Mouse (Mus musculus) left cerebral cortex, postnatal 36 days (tissue): Measurements from ENCODE around the gene Cmtm7. TPM values are rescaled to one million over a fixed set of nuclear protein-coding genes. Genes with fewer than 3 reads are reported as not detected.

Experiments used
- DNase-seq, 2 experiments: peaks; one replicate each; pipeline ENCODE4 v3.0.0; 2021 to 2022; ENCODE audit warnings: low spot score in 2 of 2, mixed read lengths in 1 of 2
- intact Hi-C: fragments of 180-260 bp; cut with DNase I; formaldehyde crosslinking; loops from one replicate; pipeline ENCODE4 v1.15.1; 2025
- total RNA-seq, 2 experiments: library from RNA; stranded (reverse); gene quantifications; 2 replicates each; pipeline ENCODE4 v1.2.3; 2021

Gene Cmtm7
- total RNA-seq: 1 to 10 TPM; 3.8 to 4.0 TPM

DNA sequence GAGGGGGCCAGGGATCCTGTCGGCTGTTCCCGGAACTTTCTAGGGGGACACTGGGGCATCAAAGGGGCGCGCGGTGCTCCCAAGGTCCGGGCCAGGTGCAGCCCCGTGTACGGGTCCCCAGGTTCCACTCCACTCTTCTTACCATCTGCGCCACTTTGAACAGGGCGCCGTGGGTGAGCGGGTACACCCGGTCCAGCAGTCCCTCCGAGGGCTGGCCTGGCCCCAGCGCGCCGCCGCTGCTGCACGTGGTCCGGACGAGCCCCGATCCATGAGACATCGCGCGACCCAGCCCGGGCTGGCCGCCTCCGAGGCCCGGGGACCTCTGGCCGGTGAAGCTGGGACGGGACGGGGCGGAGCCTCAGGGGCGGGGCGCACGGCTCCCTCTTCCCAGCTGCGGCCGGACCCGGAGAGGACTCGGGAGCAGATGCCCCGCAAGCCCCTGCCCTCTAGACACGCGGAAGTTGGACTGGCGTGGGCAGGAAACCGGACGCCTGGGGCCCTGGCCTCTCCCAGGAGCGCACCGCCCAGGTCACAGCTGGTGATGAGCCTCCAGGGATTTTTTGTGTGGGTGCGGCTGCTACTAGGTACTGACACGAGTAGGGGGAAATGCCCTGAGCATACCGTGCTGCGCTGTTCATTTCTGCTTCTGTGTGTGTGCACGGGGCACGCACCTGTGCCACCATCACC is at the start of gene Cmtm7:
Gene Cmtm7 (minus strand): TSS at position 331 of the 687 bp plus-strand sequence.
- intact Hi-C loops: no loop called here
- DNase-seq: peak in 1 of 2 experiments; percentile 31

DNA sequence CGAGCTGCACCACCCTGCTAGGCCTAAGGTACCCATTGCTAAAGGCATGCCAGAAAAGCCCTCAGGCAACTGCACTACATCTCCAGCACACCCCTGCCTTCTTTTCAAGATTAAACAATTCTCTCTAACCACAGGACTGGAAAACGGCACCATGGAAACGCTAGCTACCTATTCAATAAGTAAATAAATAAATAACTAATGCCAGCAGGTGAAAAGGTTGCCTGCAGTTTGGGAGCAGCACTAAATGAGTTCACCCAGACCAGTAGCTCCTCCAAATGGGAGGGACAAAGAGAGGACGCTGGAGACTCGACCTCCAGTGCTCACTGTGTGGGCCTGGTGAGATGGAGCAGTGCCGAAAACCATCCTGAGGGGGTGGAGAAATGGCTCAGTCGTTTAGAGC is 48.7 kb upstream of the Cmtm7 start:
- no peak for DNase-seq
- intact Hi-C loops: no loop called here

DNA sequence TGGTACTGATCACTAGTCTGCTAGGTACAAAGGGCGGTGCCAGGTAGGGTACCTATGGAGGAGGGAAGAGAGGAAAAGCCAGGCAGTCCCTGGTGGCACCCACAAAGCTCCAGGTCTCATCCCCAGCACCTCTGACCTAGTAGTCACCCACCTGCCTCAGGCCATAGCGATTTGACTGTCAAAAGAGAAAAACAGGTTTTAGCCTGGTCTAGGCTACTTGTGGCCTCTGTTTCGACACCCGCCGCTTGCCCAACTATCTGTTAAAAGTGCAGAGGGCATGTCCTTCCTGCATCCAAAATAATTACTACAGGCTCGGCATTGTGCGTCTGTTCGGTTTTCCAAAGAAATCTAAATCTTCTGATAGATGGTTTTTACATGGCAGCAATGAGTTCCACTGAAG is 48.0 kb upstream of the Cmtm7 start:
- intact Hi-C loops: no loop called here
- no peak for DNase-seq

DNA sequence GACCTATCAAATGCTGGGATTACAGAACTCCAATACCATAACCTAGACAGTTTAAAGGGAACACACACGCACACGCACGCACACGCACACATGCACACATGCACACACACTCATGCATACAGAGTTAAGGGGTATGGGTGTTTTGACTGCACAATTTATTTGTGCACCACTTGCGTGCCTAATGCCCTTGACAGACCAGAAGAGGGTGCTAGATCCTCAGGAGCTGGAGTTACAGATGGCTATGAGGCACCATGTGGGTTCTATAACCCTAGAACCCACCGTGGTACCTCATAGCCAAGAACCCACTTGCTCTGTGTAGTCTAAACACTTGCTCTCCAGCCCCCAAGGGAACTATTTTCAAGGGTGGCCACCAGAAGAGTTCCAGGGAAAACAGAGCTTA is 46.7 kb upstream of the Cmtm7 start:
- DNase-seq: no peak
- intact Hi-C loops: no loop called here

DNA sequence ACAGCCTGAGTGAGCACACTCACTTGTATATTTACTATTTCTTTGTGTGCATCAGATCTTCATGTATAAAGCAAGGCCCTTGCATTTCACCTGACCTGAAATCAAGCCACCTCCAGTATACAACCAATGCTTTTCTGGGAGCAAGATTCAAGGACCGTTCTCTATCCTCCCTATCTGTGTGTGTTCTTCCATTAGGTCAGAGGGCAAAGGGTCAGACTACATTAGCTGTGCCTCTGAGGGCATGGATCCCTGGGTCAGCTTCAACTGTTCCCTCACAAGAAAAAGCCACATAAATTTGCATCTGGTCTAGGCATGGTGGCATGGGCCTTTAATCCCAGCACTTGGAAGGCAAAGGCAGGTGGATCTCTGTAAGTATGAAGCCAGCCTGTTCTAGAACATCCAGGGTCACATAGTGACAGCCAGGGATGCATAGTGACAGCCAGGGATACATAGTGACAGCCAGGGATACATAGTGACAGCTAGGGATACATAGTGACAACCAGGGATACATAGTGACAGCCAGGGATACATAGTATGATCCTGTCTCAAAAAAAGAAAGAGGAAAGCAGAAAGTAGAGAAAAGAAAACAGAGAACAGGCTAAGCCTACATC is 45.7 kb upstream of the Cmtm7 start:
- intact Hi-C loops: no loop called here
- no peak for DNase-seq

DNA sequence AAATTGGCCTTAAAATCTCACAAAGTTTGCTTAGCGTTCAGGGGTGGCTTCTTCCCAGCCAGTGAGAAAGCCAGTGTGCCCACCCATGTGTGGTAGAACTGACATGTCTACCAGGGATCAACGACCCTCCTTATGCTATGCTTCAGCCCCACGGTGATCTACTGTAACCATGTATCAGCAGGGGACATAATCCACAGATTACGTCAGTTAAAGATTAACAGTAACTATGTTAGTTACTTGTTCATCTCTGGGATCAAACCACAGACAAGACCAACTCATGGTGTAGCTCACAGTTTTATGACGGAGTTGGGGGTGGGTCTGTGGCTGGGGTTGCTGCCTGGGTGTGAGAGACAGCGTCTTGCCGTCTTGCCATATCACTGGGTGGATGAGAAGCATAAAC is 42.5 kb upstream of the Cmtm7 start:
- intact Hi-C loops: no loop called here
- DNase-seq: no peak

DNA sequence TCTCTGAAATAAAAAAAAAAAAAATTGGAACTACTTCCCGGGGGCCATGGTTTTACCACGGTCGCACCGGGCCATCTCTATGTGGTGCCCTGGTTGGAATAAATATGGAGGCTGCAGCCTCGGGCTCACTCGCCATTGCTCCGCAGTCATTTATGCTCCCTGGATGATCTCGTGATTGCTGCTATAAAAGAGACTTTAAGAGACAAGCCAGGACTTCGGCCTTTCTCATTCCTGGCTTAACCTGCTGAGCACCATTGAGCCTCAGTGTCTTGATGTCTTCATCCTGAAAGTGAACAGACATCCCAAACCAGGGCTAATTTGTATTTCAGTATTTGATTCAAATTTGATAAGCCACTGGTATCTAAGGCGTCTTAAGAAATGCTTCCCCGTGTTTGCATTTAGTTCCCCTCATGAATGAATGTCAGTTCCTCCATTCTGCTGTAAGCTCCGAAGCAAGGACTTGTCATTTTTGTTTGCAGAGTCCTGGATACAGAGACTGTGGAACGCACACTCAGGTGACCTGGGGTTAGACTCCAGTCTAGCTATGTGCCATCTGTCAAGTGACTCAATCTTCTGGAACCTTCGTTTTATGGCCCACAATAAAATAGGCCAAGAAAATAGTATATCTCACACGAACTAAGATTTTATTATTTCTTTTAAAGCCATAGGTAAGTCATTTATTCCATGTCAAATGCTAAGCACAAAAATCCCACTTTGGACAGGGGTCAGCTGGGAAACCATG is 40.1 kb upstream of the Cmtm7 start:
- DNase-seq: no peak
- intact Hi-C loops: no loop called here

DNA sequence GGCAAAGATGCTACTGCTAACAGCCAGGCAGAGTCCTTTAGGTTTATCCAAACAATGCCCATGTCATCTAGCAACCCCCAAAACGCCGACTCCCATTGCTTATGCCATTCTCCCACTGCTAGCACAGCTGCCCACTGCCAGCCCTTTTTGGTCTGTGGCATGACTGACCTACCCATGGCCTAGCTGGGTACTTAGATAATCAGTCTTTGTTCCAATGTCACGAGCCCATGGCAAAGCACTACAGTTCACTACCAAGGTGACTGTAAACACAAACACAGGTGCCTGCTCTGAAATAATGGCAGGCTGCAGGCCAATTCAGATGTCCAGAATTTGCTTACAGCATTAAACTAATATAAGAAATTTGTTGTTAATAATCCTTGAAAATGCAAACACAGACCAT is 37.3 kb upstream of the Cmtm7 start:
- no peak for DNase-seq
- intact Hi-C loops: no loop called here

DNA sequence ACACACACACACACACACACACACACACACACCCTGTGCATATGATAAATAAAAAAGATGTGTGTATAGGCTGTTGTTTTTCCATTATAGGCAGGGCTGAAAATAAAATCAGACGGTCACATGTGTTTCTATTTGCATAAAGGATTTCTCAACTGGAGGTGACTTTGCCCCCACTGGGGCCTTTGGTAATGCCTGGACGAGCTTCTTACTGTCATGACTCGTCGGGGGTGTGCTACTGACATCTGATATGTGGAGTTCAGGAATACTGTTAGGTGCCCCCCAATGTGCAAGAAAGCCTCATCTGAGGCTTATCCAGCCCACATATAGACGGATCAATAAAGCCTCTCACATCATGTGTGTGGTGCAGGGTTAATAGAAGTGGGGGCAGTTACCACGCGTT is 35.4 kb upstream of the Cmtm7 start:
- no peak for DNase-seq
- intact Hi-C loops: no loop called here

DNA sequence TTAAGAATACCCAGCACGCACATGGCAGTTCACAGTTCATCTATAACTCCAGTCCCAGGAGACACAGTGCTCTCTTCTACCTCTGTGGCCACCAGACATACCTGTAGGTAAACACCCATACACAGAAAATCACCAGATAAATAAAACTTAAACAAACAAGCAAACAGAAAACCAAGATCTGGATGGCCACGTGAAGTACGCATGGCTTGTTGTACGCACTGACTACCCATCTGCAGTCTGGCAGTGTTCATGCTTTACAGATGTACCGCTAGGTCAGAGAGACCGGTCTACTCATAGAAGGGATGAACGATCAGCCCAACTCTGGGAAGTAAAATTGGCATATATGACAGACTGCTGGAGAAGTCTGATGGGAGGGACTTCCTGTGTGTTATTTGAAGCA is 34.5 kb upstream of the Cmtm7 start:
- DNase-seq: no peak
- intact Hi-C loops: no loop called here

DNA sequence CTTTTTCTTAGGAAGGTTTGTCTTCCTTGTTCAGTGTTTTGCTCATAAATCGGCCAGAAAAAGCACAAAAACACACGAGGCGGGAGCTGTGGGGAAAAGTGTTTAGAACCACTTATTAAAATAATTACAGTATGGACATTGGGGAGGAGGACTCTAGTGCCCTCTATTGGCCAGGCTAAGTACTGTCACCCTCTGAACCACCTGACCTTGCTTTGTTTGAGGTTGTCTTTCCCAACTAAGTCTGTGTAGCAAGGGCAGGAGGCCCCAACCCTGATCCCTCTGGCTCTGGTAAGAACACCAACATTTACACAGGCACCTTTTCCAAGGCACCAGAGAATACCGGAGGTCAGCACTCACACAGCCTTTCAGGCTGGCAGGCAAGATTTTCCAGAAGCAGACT is 33.7 kb upstream of the Cmtm7 start:
- intact Hi-C loops: no loop called here
- no peak for DNase-seq

DNA sequence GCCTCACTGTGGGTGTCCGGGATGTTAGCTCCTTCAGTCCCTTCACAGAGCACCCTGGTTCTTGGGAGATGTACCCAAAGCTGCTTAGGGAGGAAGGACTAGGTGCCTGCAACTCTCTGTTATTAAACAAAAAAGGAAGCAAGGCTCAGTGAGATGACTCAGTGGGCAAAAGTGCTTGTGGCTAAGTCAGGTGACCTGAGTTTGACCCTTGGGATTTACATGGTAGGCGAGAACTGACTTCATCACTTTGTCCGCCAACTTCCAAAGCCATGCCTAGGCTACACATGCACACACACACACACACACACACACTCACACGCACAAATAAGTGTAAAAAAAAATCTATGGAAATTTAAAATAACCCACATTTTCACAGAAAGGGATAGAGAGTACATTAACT is 30.3 kb upstream of the Cmtm7 start:
- no peak for DNase-seq
- intact Hi-C loops: no loop called here

DNA sequence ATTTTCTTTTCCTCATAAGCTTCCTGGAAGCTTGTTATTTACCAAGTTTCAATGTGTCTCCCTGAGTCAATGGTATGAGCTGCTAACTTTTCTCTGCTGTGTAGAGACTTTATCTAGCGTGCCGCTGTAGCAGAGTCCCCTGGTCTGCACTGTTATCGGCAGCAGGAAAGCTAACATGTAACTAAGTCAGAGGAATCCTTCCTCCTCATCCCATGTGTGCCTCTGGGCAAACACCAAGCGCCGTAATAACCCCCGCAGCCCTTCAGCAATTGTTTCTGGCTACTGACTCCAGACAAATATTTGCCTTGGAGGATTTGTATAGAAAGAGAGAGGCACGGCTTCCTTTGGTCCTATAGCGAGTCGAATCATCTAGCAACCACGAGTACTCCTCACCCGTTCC is 29.2 kb upstream of the Cmtm7 start:
- DNase-seq: no peak
- intact Hi-C loops: no loop called here

DNA sequence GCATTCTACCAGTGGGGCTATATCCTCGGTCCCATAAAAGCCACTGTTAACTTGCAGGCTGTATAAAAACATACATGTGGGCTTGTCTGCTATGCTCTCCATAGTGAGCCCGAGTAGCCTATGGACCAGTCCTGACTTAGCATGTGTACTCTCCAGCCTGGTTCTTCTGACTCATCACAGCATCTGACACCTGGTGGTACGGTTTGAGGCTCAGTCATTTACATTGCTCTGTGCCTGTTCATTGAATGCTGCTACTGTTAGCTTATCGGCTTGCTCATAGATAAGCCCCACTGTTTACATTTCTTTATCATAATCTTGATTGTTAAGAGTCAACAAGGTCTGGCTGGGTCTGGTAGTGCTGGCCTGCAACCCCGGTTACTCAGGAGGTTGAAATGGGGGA is 27.0 kb upstream of the Cmtm7 start:
- intact Hi-C loops: loop anchor here (5.0 kb wide), 1 partner anchor 49 kb away; no protein-coding TSS in a partner anchor
- DNase-seq: no peak

DNA sequence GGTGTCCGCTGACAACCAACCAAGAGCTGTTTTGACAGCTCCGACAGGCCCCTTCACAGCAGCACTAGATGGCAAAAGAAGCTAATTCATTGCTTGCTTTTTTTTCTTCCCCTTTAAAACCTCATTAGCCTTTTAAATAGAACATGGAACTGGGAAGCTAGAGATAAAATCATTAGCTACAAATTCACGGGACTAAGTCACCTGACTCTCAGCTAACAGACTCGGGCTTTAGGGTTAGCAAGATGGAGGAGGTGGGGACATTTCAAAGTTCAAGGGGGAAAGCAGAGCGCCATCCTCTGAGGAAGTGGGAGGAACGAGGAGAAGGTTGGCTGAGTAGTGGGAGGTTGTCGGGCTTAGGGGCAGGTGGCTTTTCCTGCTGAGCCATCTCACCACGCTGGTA is 25.6 kb upstream of the Cmtm7 start:
- DNase-seq: no peak
- intact Hi-C loops: loop anchor here (5.0 kb wide), 1 partner anchor 50 kb away; no protein-coding TSS in a partner anchor

DNA sequence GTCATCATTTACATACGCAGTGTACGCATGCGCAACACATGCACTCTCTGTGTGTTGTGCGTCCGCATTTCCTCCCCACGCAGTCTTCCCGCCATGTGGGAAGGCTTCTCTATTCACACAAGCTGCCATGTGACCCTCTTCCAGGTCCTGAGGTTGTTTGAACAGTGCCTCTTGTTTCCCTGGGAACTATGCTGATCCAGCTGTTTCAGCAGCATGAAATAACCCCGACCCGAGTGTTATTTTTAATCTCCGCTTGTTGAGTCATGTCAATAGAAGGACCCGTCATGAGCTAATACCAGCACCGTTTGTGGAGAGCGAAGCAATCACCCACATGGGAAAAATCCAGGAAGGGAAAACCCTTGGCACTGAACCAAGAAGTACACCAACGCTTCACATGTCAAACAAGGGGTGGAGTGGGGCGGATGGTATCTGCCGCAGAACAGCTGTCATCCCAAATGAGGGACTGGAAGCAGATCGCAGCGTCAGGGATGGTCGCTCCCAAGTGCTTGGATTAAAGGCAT is 23.6 kb upstream of the Cmtm7 start:
- intact Hi-C loops: loop anchor here (5.0 kb wide), 1 partner anchor 52 kb away; no protein-coding TSS in a partner anchor
- DNase-seq: peak; percentile 23 to 42

DNA sequence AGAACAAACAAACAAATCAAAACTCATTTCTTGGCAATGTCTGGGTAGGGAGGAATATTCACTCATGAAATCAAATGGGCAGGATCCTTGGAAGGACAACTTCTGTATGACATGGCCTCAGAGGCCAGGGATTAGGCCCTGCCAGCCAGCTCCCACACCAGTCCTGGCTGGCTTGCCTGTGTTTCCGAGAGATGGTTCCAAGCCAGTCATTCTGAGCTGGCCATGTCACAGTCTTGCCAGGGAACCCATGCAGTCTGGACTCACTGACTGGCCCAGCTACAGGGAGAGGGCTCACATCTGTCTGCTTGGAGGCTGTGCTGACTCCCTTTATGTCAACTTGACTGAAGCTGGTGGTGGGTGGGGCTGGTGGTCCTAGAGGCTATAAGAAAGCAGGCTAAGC is 20.5 kb upstream of the Cmtm7 start:
- intact Hi-C loops: no loop called here
- DNase-seq: no peak

DNA sequence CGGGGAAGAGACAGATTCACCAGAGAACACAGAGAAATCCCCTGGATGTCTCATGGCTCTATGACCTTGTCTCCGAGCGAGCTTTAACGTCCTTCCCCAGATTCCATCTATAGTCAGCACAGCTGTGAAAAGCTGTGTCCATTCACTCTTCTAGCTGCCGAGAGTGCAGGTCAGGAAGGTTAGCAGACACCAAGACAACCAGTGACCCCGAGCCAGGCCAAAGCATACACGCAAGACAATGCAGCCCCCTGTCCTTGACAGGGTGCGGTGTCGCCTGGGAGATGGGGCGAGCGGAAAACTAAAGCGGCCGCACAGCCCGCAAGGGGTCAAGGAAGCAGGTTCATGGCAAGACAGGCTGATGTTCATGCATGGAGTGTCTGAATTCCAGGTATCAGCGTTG is 19.6 kb upstream of the Cmtm7 start:
- no peak for DNase-seq
- intact Hi-C loops: no loop called here

DNA sequence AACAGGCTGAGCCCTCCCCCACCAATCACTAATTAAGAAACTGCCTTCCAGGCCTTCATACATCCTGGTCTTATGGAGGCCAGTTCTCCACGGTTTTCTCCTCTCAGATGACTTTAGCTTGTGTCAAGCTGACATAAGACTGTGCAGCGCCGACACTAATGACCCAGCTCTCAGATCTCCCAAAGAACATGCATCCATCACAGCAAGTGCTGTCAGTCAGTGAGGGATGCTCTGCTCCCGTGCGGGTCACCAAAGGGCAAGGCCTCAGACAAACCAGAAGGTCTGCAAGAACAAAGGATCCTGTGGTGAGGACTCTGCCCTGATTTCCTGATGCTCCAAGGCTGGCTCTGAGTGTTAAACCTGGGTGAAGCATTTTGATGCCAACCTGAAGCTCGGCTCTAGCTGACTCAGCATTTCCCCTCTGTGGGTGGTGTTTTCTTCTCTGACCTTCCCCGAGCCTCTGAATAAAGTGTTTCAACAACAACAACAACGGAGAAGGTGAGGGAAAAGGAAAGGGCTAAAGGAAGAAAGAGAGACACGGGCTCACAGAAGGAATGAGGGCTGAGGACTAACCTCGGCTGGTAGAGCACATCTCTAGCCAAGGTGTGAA is 17.9 kb upstream of the Cmtm7 start:
- intact Hi-C loops: loop anchor here (5.0 kb wide), 4 partner anchors 42 to 158 kb away; no protein-coding TSS in a partner anchor
- no peak for DNase-seq

DNA sequence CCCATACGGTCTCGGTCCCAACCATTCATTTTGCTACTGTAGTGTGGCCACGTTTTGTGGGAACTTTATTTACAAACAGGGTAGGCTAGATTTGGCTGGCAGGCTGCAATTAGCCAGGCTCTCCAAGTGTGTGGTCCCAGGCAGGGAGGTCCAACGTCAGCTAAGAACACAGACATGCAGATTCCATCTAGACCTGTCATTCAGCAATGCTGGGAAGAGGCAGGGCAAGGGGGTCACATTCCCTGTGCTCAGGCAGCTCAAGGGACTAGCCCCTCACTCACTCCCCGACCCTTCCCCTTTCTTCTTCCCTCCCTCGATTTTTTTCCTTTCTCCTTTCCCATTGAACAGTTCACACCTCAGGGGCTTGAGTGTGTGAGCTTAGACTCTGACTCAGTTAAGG is 17.2 kb upstream of the Cmtm7 start:
- no peak for DNase-seq
- intact Hi-C loops: loop anchor here (5.0 kb wide), 4 partner anchors 42 to 158 kb away; no protein-coding TSS in a partner anchor
